Mouse (Mus musculus) CH12.LX (cell line): ENCODE measurements around the gene Dmxl2.

Experiments
- BHLHE40 ChIP-seq: IDR thresholded peaks from 2 replicates; pipeline ENCODE4 v1.6.1; 2011; ENCODE audit warnings: mild to moderate bottlenecking, low read depth, low read length, improper control_type of control experiment
- CTCF ChIP-seq, 2 experiments: IDR thresholded peaks in 1 of 2; conservative IDR thresholded peaks in 1 of 2; 2 replicates each; pipeline ENCODE4 v1.5.1; 2011 to 2012; ENCODE audit warnings: low read depth in 2 of 2, low read length in 2 of 2, improper control_type of control experiment in 1 of 2, inconsistent platforms in 1 of 2, mild to moderate bottlenecking in 1 of 2, moderate library complexity in 1 of 2
- EP300 ChIP-seq: IDR thresholded peaks from 2 replicates; pipeline ENCODE4 v1.6.1; 2011; ENCODE audit warnings: low read length, improper control_type of control experiment
- MAX ChIP-seq: IDR thresholded peaks from 2 replicates; pipeline ENCODE4 v1.6.1; 2011; ENCODE audit warnings: low read length, improper control_type of control experiment
- MXI1 ChIP-seq: IDR thresholded peaks from 2 replicates; pipeline ENCODE4 v1.6.1; 2011; ENCODE audit warnings: mild to moderate bottlenecking, low read depth, low read length, improper control_type of control experiment
- POLR2A ChIP-seq: IDR thresholded peaks from 2 replicates; pipeline ENCODE4 v1.6.1; 2011; ENCODE audit warnings: low read depth, mild to moderate bottlenecking, improper control_type of control experiment, low read length
- POLR2AphosphoS2 ChIP-seq: IDR thresholded peaks from 2 replicates; pipeline ENCODE4 v1.6.1; 2011; ENCODE audit warnings: low read depth, low read length, improper control_type of control experiment
- TBP ChIP-seq: conservative IDR thresholded peaks from 2 replicates; pipeline ENCODE4 v1.6.1; 2011; ENCODE audit warnings: low read depth, low read length, improper control_type of control experiment
- ZC3H11A ChIP-seq: IDR thresholded peaks from 2 replicates; pipeline ENCODE4 v1.6.1; 2012; ENCODE audit warnings: low read depth, mild to moderate bottlenecking, inconsistent platforms, low read length, improper control_type of control experiment

- TF ChIP-seq POLR2A: no peak
- no peak for TF ChIP-seq POLR2AphosphoS2
- TF ChIP-seq CTCF (conservative IDR thresholded peaks at IDR 0.05 in 1 of 2, IDR thresholded peaks at IDR 0.05 in 1 of 2; ENCODE audit: low read depth in 2 of 2, low read length in 2 of 2): no peak
- no peak for TF ChIP-seq BHLHE40
- no peak for TF ChIP-seq MAX
- TF ChIP-seq MXI1: no peak
- no peak for TF ChIP-seq TBP
- TF ChIP-seq ZC3H11A: no peak
- no peak for TF ChIP-seq EP300
Measured at GRCm38 (mm10) chr9:54329201-54329600, 172.2 kb downstream of the Dmxl2 start.
